Mouse (Mus musculus) MEL-GATA-1-ER (cell line): ENCODE data around the gene Macrod1.
"Not testable (repeated sequence)": the region's sequence is repeated elsewhere in the genome, so short reads cannot be mapped to it uniquely, and the experiment has no call there.

Experiments used
- DNase-seq: peaks from one replicate; pipeline ENCODE4 v3.0.0-alpha.2; 2012; ENCODE audit warnings: low read depth; ENCODE audit errors: extremely low read depth

Macrod1 gene

GRCm38 (mm10) chr19:7056248-7057087, at the start of gene Macrod1:
Gene Macrod1, plus strand, starts transcription at chr19:7056810.
- peak; percentile 59 for DNase-seq

- DNase-seq, result no peak
These were observed 49.6 kb upstream of the Macrod1 start for GRCm38 (mm10) chr19:7006892-7007593.

GRCm38 (mm10) chr19:7012426-7012825, 44.2 kb upstream of the Macrod1 start:
- no peak for DNase-seq

GRCm38 (mm10) chr19:7013984-7014383, 42.6 kb upstream of the Macrod1 start:
- no peak for DNase-seq

- DNase-seq, result no peak
These were observed 42.0 kb upstream of the Macrod1 start for GRCm38 (mm10) chr19:7014481-7015135.

- DNase-seq, result peak; percentile 97
These were observed 38.8 kb upstream of the Macrod1 start for GRCm38 (mm10) chr19:7017541-7018457.

- no peak for DNase-seq
These were observed 38.1 kb upstream of the Macrod1 start for GRCm38 (mm10) chr19:7018546-7018945.

GRCm38 (mm10) chr19:7019191-7019590, 37.4 kb upstream of the Macrod1 start, which contains the start of gene Fermt3:
Gene Fermt3, minus strand, starts transcription at chr19:7019469.
- DNase-seq, result peak; percentile 86

- peak; percentile 82 for DNase-seq
These were observed 36.4 kb upstream of the Macrod1 start for GRCm38 (mm10) chr19:7020224-7020641.

GRCm38 (mm10) chr19:7029531-7029930, 27.1 kb upstream of the Macrod1 start:
- DNase-seq, result no peak

GRCm38 (mm10) chr19:7034006-7034405, 22.6 kb upstream of the Macrod1 start:
- no peak for DNase-seq

- DNase-seq, result peak; percentile 22
These were observed 17.4 kb upstream of the Macrod1 start for GRCm38 (mm10) chr19:7039088-7039720.

GRCm38 (mm10) chr19:7039841-7040636, 16.6 kb upstream of the Macrod1 start, which contains the start of gene Stip1:
Gene Stip1, minus strand, starts transcription at chr19:7039967.
- DNase-seq, result peak; percentile 100

- peak; percentile 45 for DNase-seq
These were observed 15.9 kb upstream of the Macrod1 start for GRCm38 (mm10) chr19:7040637-7041130.

GRCm38 (mm10) chr19:7041171-7041570, 15.4 kb upstream of the Macrod1 start:
- no peak for DNase-seq

GRCm38 (mm10) chr19:7044279-7044678, 12.3 kb upstream of the Macrod1 start:
- no peak for DNase-seq

GRCm38 (mm10) chr19:7044706-7045105, 11.9 kb upstream of the Macrod1 start:
- no peak for DNase-seq

GRCm38 (mm10) chr19:7053382-7053781, 3.2 kb upstream of the Macrod1 start:
- not testable (repeated sequence) for DNase-seq

GRCm38 (mm10) chr19:7054772-7055171, 1.8 kb upstream of the Macrod1 start:
- no peak for DNase-seq
